ENCODE assay signal across 1 mouse cellular context in the genomic region with DNA sequence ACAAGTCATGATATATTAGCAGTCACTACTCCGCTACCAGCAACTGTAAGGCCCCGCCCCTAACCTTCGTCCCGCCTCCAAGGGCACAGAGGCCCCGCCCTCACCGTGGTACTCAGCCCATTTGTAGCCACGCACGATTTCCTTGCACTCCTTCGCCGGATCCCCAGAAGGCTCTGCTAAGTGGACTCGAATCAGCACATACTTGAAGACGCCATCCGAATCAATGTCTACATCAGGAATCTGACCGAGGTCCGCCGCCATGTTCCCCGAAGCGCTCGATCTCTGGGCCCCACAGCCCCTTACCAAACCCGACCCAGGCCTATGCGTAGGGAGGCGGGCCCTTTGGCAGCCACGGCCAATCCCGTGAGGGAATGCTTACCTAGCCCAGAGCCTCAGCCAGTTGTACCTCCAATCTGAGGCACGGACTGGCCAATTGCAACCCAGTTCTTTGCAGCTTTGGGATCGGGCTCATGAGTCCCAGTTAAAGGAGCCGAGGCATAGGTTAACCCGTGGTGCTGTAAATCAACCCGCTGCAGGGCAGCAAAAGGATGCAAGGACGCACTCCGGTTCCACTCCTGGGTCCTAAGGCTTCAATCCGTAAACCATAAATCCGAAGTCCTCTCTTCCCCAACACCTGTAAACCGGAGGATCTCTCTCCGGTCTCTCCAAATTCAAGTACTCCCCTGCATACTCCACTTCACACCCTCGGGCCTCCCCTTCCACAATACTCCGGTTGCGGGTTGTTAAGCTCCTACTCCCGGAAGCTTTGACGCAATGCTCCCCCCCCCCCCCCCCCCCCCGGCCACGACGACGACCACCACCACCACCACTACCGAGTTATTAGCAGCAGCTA.
A peak's percentile ranks its signal among the peaks of the same experiment; 100 is the strongest.
TF ChIP-seq lines count a peak whose summit lies in the region.

A gene (minus strand): TSS at position 267 of the 853 bp plus-strand sequence.
A gene (minus strand): TSS at position 646 of the 853 bp plus-strand sequence.

TF ChIP-seq in MEL, 35 proteins besides CTCF, POLR2A, EP300 and RAD21 (continued from another document):
- no peak for TF ChIP-seq USF2 (IDR thresholded peaks at IDR 0.05; ENCODE audit: borderline replicate concordance in 1 of 2, insufficient read depth in 1 of 2, low read depth in 1 of 2, low read length in 2 of 2)
- TF ChIP-seq ZKSCAN1 (IDR thresholded peaks at IDR 0.05; ENCODE audit: low read depth, low read length) = no peak
- peak; percentile 72; the same call in 1 of the 2 replicates for TF ChIP-seq ZMIZ1 (IDR thresholded peaks at IDR 0.05; ENCODE audit: low read depth, low read length)
- TF ChIP-seq TAL1 (IDR thresholded peaks at IDR 0.05; ENCODE audit: low read length) = no peak
- TF ChIP-seq POLR2AphosphoS5 (IDR thresholded peaks at IDR 0.05; ENCODE audit: borderline replicate concordance, low read depth, low read length) = no peak
- peak; percentile 59; the same call in 1 of the 2 replicates for TF ChIP-seq JUND (IDR thresholded peaks at IDR 0.05; ENCODE audit: low read depth, low read length)
- peak; percentile 87 for TF ChIP-seq POLR2AphosphoS2 (IDR thresholded peaks at IDR 0.05; ENCODE audit: low read length)
- TF ChIP-seq SIN3A (IDR thresholded peaks at IDR 0.05; ENCODE audit: low read length) = peak; percentile 82
- TF ChIP-seq USF1 (IDR thresholded peaks at IDR 0.05; ENCODE audit: low read depth, low read length) = 0 out of 2 replicates have a peak, but pooled peaks have one; percentile 31
- TF ChIP-seq CHD2 (IDR thresholded peaks at IDR 0.05; ENCODE audit: low read length) = peak; percentile 87
- no peak for TF ChIP-seq E2F4 (IDR thresholded peaks at IDR 0.05; ENCODE audit: borderline replicate concordance, low read depth, low read length)
- TF ChIP-seq MXI1 (IDR thresholded peaks at IDR 0.05; ENCODE audit: low read depth, low read length) = peak; percentile 33; the same call in 1 of the 2 replicates
- no peak for TF ChIP-seq RCOR1 (IDR thresholded peaks at IDR 0.05; ENCODE audit: low read depth, low read length)
- peak; percentile 28; the same call in 1 of the 2 replicates for TF ChIP-seq GATA1 (IDR thresholded peaks at IDR 0.05; ENCODE audit: low read depth, low read length)
- no peak for TF ChIP-seq CHD1 (IDR thresholded peaks at IDR 0.05; ENCODE audit: low read depth, low read length)
- TF ChIP-seq NELFE (IDR thresholded peaks at IDR 0.05; ENCODE audit: low read depth, low read length) = peak; percentile 84
- TF ChIP-seq MYB (IDR thresholded peaks at IDR 0.05; ENCODE audit: low read depth, low read length) = no peak
- TF ChIP-seq ZNF384 (IDR thresholded peaks at IDR 0.05; ENCODE audit: low read depth, low read length) = no peak
- peak; percentile 8; the same call in 1 of the 2 replicates for TF ChIP-seq ETS1 (IDR thresholded peaks at IDR 0.05; ENCODE audit: low read depth, low read length)
- TF ChIP-seq GABPA (IDR thresholded peaks at IDR 0.05; ENCODE audit: low read depth, low read length) = no peak
- TF ChIP-seq UBTF (IDR thresholded peaks at IDR 0.05; ENCODE audit: borderline replicate concordance, insufficient read depth, low read depth, low read length) = no peak
- no peak for TF ChIP-seq MAZ (IDR thresholded peaks at IDR 0.05; ENCODE audit: low read depth, low read length)
- TF ChIP-seq BHLHE40 (IDR thresholded peaks at IDR 0.05; ENCODE audit: borderline replicate concordance, low read depth, low read length) = no peak
- TF ChIP-seq HCFC1 (IDR thresholded peaks at IDR 0.05; ENCODE audit: low read depth, low read length) = peak; percentile 89
TF ChIP-seq in MEL: peak in this region for 17.
